19 mouse cellular contexts compared by ENCODE assay signal in genomic region chr4:138063372-138064265, GRCm38 (mm10).
DNase-seq lines count a peak whose midpoint lies in the region; ATAC-seq and TF ChIP-seq lines count a peak whose summit lies in the region.
"Had no signal": no experiment of that assay in that cellular context is flagged by ENCODE, and none has a peak within 500 bp of the region (broad histone marks: within the 10 kb centered on the region; RNA-seq: fewer than 3 reads in every experiment).

No protein-coding gene starts in this region.

- TF ChIP-seq POLR2A in cortical plate, adult 2 months (IDR thresholded peaks at IDR 0.05; ENCODE audit: extremely low read depth, insufficient read depth, low read length) = no peak

- 71% methylated on average over 7 of the region's 7 CpGs for WGBS in midbrain, embryonic 15.5 days
- 81% methylated on average over 7 of the region's 7 CpGs for WGBS in midbrain, embryonic 13.5 days

- no peak for TF ChIP-seq CTCF in gastrocnemius, adult 2 months (IDR thresholded peaks at IDR 0.05)
- TF ChIP-seq CTCF in cortical plate, adult 2 months (IDR thresholded peaks at IDR 0.05; ENCODE audit: extremely low read depth, insufficient read depth, low read length) = no peak

- no peak overlapping the region for H3K9ac ChIP-seq in midbrain, embryonic 15.5 days
- no peak overlapping the region for H3K9ac ChIP-seq in midbrain, embryonic 13.5 days (replicated peaks)
- H3K9ac ChIP-seq: embryonic facial prominence, embryonic 12.5 days; lung, embryonic 15.5 days; neural tube, embryonic 15.5 days had no signal

- ATAC-seq in cerebellum, adult (ENCODE audit: insufficient number of reproducible peaks, low FRiP score, low TSS enrichment) = no peak
- ATAC-seq in midbrain, embryonic 15.5 days (replicated peaks) = no peak
- no peak for ATAC-seq in midbrain, embryonic 13.5 days
- ATAC-seq: activated CD4-positive, CD25-positive, alpha-beta regulatory T cell, adult 4 months had no signal

- peaks cover 6% of the 10 kb centered on the region; the same call in 1 of the 2 replicates for H3K4me1 ChIP-seq in midbrain, embryonic 15.5 days
- H3K4me1 ChIP-seq in midbrain, embryonic 13.5 days (replicated peaks) = no peaks in the 10 kb centered on the region; the same call in 1 of the 2 replicates
- H3K4me1 ChIP-seq in cortical plate, adult 2 months (ENCODE audit: control insufficient read depth, insufficient read depth, low read length) = peaks cover 23% of the 10 kb centered on the region
- H3K4me1 ChIP-seq: embryonic facial prominence, embryonic 12.5 days; lung, embryonic 15.5 days had no signal

- intact Hi-C loops in gastrocnemius, adult 2 months (cut with DNase I) = loop anchor here (2.0 kb wide), 1 partner anchor 69 kb away; no protein-coding TSS in a partner anchor

- peak; percentile 58 to 63 for DNase-seq in cerebellum, adult 18-20 months
- peak; percentile 72 for DNase-seq in gastrocnemius, adult 2 months
- DNase-seq in gastrocnemius, postnatal 10 days = no peak
- no peak for DNase-seq in B cell, adult 2 months
- DNase-seq: adrenal gland, postnatal 25 days; heart, adult 18-20 months; liver; retina, postnatal 1 day; spleen, adult 18-20 months; thymus, postnatal 14 days had no signal

- peak overlapping the region; percentile 53 for H3K4me3 ChIP-seq in gastrocnemius, adult 2 months
- no peak overlapping the region for H3K4me3 ChIP-seq in midbrain, embryonic 15.5 days
- no peak overlapping the region for H3K4me3 ChIP-seq in midbrain, embryonic 13.5 days (replicated peaks)
- H3K4me3 ChIP-seq in cortical plate, adult 2 months (ENCODE audit: insufficient read depth, low read length) = no peak overlapping the region
- H3K4me3 ChIP-seq: embryonic facial prominence, embryonic 12.5 days; lung, embryonic 15.5 days; neural tube, embryonic 15.5 days had no signal

- H3K27ac ChIP-seq in gastrocnemius, adult 2 months = peak overlapping the region; percentile 90
- H3K27ac ChIP-seq in midbrain, embryonic 15.5 days = peak overlapping the region; percentile 48; the same call in 1 of the 2 replicates
- H3K27ac ChIP-seq in midbrain, embryonic 13.5 days = no peak overlapping the region
- H3K27ac ChIP-seq in cortical plate, adult 2 months (ENCODE audit: insufficient read depth, low read length) = peak overlapping the region; percentile 55; the same call in 1 of the 2 replicates
- H3K27ac ChIP-seq: embryonic facial prominence, embryonic 12.5 days; lung, embryonic 15.5 days; neural tube, embryonic 15.5 days; stomach, postnatal 0 days had no signal

- H3K9me3 ChIP-seq in midbrain, embryonic 15.5 days = no peaks in the 10 kb centered on the region
- H3K9me3 ChIP-seq in midbrain, embryonic 13.5 days = no peaks in the 10 kb centered on the region
- H3K9me3 ChIP-seq: embryonic facial prominence, embryonic 12.5 days; lung, embryonic 15.5 days; neural tube, embryonic 15.5 days had no signal

- no peaks in the 10 kb centered on the region for H3K27me3 ChIP-seq in midbrain, embryonic 15.5 days (replicated peaks)
- H3K27me3 ChIP-seq in midbrain, embryonic 13.5 days = no peaks in the 10 kb centered on the region
- H3K27me3 ChIP-seq: embryonic facial prominence, embryonic 12.5 days; lung, embryonic 15.5 days; neural tube, embryonic 15.5 days had no signal

- no peaks in the 10 kb centered on the region for H3K36me3 ChIP-seq in midbrain, embryonic 15.5 days (replicated peaks)
- H3K36me3 ChIP-seq in midbrain, embryonic 13.5 days = peaks cover 32% of the 10 kb centered on the region

- no peak overlapping the region for H3K4me2 ChIP-seq in midbrain, embryonic 15.5 days
- no peak overlapping the region for H3K4me2 ChIP-seq in midbrain, embryonic 13.5 days (replicated peaks)
- H3K4me2 ChIP-seq: embryonic facial prominence, embryonic 12.5 days; lung, embryonic 15.5 days; neural tube, embryonic 15.5 days had no signal

Comparison
In these comparisons a context has a peak if more than half of its experiments do, and no peak if none do; other contexts are left out.
1. DNase-seq: peak in cerebellum, adult 18-20 months (2 of 2) and gastrocnemius, adult 2 months (single experiment); none in gastrocnemius, postnatal 10 days (single experiment) and B cell, adult 2 months (0 of 2).